Comparison of ENCODE assay signal across 15 mouse cellular contexts in genomic region chr9:13974870-13975269, GRCm38 (mm10).
DNase-seq lines count a peak whose midpoint lies in the region.
"Had no signal": no experiment of that assay in that cellular context is flagged by ENCODE, and none has a peak within 500 bp of the region (broad histone marks: within the 10 kb centered on the region; RNA-seq: fewer than 3 reads in every experiment).

No protein-coding gene starts in this region.

- peak; percentile 24 for DNase-seq in heart, postnatal 4 days
- DNase-seq in heart, adult 18-20 months = no peak
- peak; percentile 18 for DNase-seq in 3T3-L1 (ENCODE audit: low read depth, low spot score)
- peak; percentile 12 for DNase-seq in adrenal gland, adult 8-10 months
- peak; percentile 32 for DNase-seq in kidney, postnatal 10 days
- no peak for DNase-seq in left cerebral cortex, postnatal 14 days (ENCODE audit: low spot score in 2 of 2)
- no peak for DNase-seq in gastrocnemius, postnatal 25 days
- DNase-seq: cerebellum, adult 9-11 months; gastrocnemius, postnatal 10 days; heart, adult 2 months; liver, embryonic 13.5 days; lung, adult 2 months; lung, postnatal 14 days; thymus, adult 18-20 months; thymus, postnatal 36 days had no signal

- intact Hi-C loops in left cerebral cortex, postnatal 14 days (cut with DNase I) = no loop called here

Comparison
In these comparisons a context has a peak if more than half of its experiments do, and no peak if none do; other contexts are left out.
1. DNase-seq: peak in heart, postnatal 4 days (single experiment), 3T3-L1 (single experiment), adrenal gland, adult 8-10 months (single experiment) and kidney, postnatal 10 days (single experiment); none in heart, adult 18-20 months (0 of 2), left cerebral cortex, postnatal 14 days (0 of 2) and gastrocnemius, postnatal 25 days (single experiment).